Mouse (Mus musculus) small intestine, adult 2 months (tissue): ENCODE measurements around the gene Rnft2. TPM values are rescaled to one million over a fixed set of nuclear protein-coding genes. Genes with fewer than 3 reads are reported as not detected.

ENCODE experiments used
- H3K27ac ChIP-seq: fragments of 200-500 bp; 2 replicates; pipeline ENCODE4 v1.5.1; 2012; ENCODE audit warnings: low read depth, low read length, control low read depth, inconsistent platforms; ENCODE audit not compliant: insufficient read depth
- H3K27me3 ChIP-seq: fragments of 200-500 bp; 2 replicates; pipeline ENCODE4 v1.6.1; 2012; ENCODE audit warnings: mild to moderate bottlenecking, moderate library complexity, low read length, inconsistent platforms; ENCODE audit not compliant: control insufficient read depth, insufficient read depth
- H3K36me3 ChIP-seq: fragments of 200-500 bp; 2 replicates; pipeline ENCODE4 v1.6.1; 2012; ENCODE audit warnings: mild to moderate bottlenecking, low read length, control low read depth, inconsistent platforms; ENCODE audit not compliant: control insufficient read depth, insufficient read depth
- H3K4me1 ChIP-seq: fragments of 200-500 bp; 2 replicates; pipeline ENCODE4 v1.6.1; 2012; ENCODE audit warnings: low read length, inconsistent platforms, mixed read lengths; ENCODE audit not compliant: control insufficient read depth, insufficient read depth, insufficient read length
- H3K4me3 ChIP-seq: fragments of 200-500 bp; 2 replicates; pipeline ENCODE4 v1.5.1; 2012; ENCODE audit warnings: low read depth, mild to moderate bottlenecking, control low read depth, inconsistent platforms, low read length, moderate library complexity
- CTCF ChIP-seq: fragments of 200-500 bp; IDR thresholded peaks from 2 replicates; pipeline ENCODE4 v1.5.1; 2012; ENCODE audit warnings: low read depth, mild to moderate bottlenecking, control low read depth, inconsistent platforms, low read length, moderate library complexity, mixed read lengths; ENCODE audit not compliant: insufficient replicate concordance, insufficient read length; ENCODE audit errors: extremely low read depth
- POLR2A ChIP-seq: fragments of 200-500 bp; IDR thresholded peaks from 2 replicates; pipeline ENCODE4 v1.6.1; 2012; ENCODE audit warnings: low read depth, mild to moderate bottlenecking, control low read depth, inconsistent platforms, low read length, moderate library complexity
- WGBS: fragments of 180-500 bp; shearing (Covaris S2); methylation state at CpG from one replicate; pipeline ENCODE4 v1.1.7; 2018; 5-methylcytosine and 5-hydroxymethylcytosine counted together
- polyA plus RNA-seq: library from polyadenylated mRNA; depleted of rRNA; stranded (reverse); fragments of >200 nt; gene quantifications from 2 replicates; pipeline ENCODE4 v1.2.3, GENCODE M21; 2012

Rnft2 gene
- polyA plus RNA-seq, 1 experiment: 0.98 TPM

GRCm38 (mm10) chr5:118223142-118223757, 21.7 kb downstream of the Rnft2 start:
- no peaks in the 10 kb centered on the region for H3K36me3 ChIP-seq
- no peak overlapping the region for H3K27ac ChIP-seq
- H3K4me3 ChIP-seq: no peak overlapping the region
- no peaks in the 10 kb centered on the region for H3K4me1 ChIP-seq
- 59% methylated on average over 9 of the region's 9 CpGs for WGBS
- no peaks in the 10 kb centered on the region for H3K27me3 ChIP-seq
- TF ChIP-seq CTCF (no peak), POLR2A (no peak)

DNA sequence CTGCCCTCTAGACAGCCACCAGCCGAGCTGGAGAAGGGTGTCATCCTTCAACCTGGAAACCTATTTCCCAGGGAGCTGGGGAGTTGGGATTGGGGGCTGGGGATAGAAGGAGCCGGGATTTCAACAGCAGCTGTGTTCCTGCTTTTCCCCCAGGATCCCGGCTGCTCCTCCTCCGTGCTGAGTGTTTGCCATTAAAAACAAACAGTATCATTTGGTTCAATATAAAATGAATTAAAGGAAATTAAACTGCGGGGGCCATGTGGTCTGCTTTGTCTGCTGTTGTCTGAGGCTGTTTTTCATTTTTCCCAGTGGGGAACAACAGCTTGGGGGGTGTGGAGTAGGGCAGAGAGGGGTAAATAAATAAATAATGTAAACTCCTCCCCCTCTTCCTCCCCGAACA, 27.5 kb downstream of the Rnft2 start:
- TF ChIP-seq CTCF (no peak), POLR2A (no peak)
- 68% methylated on average over 6 of the region's 6 CpGs for WGBS
- Histone ChIP-seq H3K36me3 (no peaks in the 10 kb centered on the region), H3K4me1 (peaks cover 6% of the 10 kb centered on the region), H3K4me3 (no peak overlapping the region), H3K27me3 (0 out of 2 replicates have a peak, but pooled peaks cover 4% of the 10 kb centered on the region), H3K27ac (no peak overlapping the region)

- no peak for TF ChIP-seq CTCF
- H3K27ac ChIP-seq: no peak overlapping the region
- H3K27me3 ChIP-seq: 0 out of 2 replicates have a peak, but pooled peaks cover 4% of the 10 kb centered on the region
- no peaks in the 10 kb centered on the region for H3K36me3 ChIP-seq
- H3K4me3 ChIP-seq: peak overlapping the region; percentile 35
- 6% methylated on average over 24 of the region's 24 CpGs for WGBS
- H3K4me1 ChIP-seq: peaks cover 6% of the 10 kb centered on the region
Observed at GRCm38 (mm10) chr5:118214418-118215154, 30.3 kb downstream of the Rnft2 start.

DNA sequence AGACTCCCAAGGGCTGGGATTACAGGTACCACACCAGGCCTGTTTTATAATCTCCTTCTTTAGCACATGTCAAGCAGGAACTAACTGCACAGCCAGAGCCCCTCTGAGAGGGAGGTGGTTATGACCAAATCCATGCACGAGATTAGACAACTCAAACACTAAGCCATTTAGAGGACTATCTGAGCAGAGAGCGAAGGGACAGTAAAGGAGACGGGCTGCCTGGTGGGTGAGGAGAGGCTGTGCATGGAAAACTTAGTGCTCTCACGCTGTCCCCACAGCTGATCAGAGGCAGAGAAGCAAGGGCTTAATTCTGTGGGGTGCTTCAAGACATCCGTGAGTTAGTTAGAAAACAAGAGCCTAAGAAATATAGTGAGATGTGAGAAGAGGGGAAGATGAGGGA, 30.9 kb downstream of the Rnft2 start:
- Histone ChIP-seq H3K4me3 (0 out of 2 replicates have a peak overlapping the region, but pooled peaks have one; percentile 35), H3K4me1 (peaks cover 6% of the 10 kb centered on the region), H3K27me3 (0 out of 2 replicates have a peak, but pooled peaks cover 4% of the 10 kb centered on the region), H3K36me3 (no peaks in the 10 kb centered on the region), H3K27ac (no peak overlapping the region)
- no peak for TF ChIP-seq CTCF
- no peak for TF ChIP-seq POLR2A
- 22% methylated on average over 5 of the region's 5 CpGs for WGBS

DNA sequence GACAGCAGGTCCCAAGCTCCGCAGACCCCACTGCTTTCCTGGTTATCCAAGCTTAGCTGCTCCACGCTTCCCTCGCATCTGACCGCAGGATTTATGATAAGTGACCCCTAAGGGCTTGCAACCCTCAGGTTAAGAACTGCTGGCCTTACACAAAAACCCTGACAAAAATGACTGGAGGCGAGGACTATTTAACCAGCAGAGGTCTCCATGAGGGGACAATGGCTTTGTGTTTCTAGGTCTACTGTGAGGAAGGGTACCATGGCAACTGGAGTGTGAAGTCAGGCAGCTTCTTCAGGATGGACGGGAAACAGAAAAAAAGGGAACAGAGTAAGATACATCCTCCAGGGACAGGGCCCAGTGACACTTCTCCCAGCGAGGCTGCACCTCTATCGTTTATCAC, 39.1 kb downstream of the Rnft2 start:
- WGBS: 86% methylated on average over 8 of the region's 8 CpGs
- TF ChIP-seq POLR2A (no peak), CTCF (no peak)
- no peak overlapping the region for H3K4me3 ChIP-seq
- no peaks in the 10 kb centered on the region for H3K4me1 ChIP-seq
- H3K27me3 ChIP-seq: no peaks in the 10 kb centered on the region
- no peaks in the 10 kb centered on the region for H3K36me3 ChIP-seq
- no peak overlapping the region for H3K27ac ChIP-seq

- H3K36me3 ChIP-seq: no peaks in the 10 kb centered on the region
- no peak for TF ChIP-seq CTCF
- TF ChIP-seq POLR2A: no peak
- H3K4me1 ChIP-seq: no peaks in the 10 kb centered on the region
- no peak overlapping the region for H3K27ac ChIP-seq
- H3K4me3 ChIP-seq: no peak overlapping the region
- 71% methylated on average over 16 of the region's 16 CpGs for WGBS
- no peaks in the 10 kb centered on the region for H3K27me3 ChIP-seq
Observed at GRCm38 (mm10) chr5:118204675-118205440, 40.1 kb downstream of the Rnft2 start.

DNA sequence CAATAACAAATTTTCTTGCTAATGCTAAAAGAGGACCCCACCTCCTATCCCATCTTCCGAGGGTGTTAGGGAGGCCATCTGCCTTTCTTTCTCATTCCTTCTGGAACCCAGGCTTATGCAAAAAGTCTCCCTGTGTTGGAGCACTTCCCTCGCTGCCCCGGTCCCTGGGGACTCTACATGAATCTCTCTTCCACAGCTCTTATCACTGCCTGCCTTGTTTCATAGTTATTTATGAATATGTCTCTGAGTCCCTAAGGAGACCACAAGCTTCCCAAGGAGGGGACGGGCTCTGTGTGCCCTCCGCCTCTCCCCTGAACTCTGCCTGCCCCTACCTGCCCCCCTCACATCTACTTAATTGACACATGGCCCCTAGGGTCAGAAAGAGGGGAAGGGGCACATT, 45.2 kb downstream of the Rnft2 start:
- 78% methylated on average over 5 of the region's 5 CpGs for WGBS
- Histone ChIP-seq H3K4me1 (no peaks in the 10 kb centered on the region), H3K36me3 (no peaks in the 10 kb centered on the region), H3K4me3 (no peak overlapping the region), H3K27me3 (no peaks in the 10 kb centered on the region), H3K27ac (no peak overlapping the region)
- no peak for TF ChIP-seq POLR2A
- TF ChIP-seq CTCF: no peak
